Mouse (Mus musculus) embryonic facial prominence, embryonic 13.5 days (tissue): ENCODE results near the gene Ldah. TPM values are rescaled to one million over a fixed set of nuclear protein-coding genes. Genes with fewer than 3 reads are reported as not detected.

Experiments
- polyA plus RNA-seq: library from polyadenylated mRNA; unstranded; fragments of >200 nt; fragmentation: Nextera tagmentation; extraction: Ambion mirVana; gene quantifications from 2 replicates; pipeline ENCODE4 v1.2.1, GENCODE M21; 2015

Ldah gene
- polyA plus RNA-seq, 1 experiment from 2014 or later, result 65.0 TPM

Other genes with a start within 250 kb of the Ldah start
- gene Apob, start 230.5 kb upstream of the Ldah start, polyA plus RNA-seq, result 1.9 TPM in 1 of 2 replicates, not detected in the other
- gene Gdf7, start 93.8 kb downstream of the Ldah start, polyA plus RNA-seq, result 1.6 and 2.1 TPM in 2 replicates
- 19.0 and 19.2 TPM in 2 replicates for gene Hs1bp3, start 105.3 kb downstream of the Ldah start, polyA plus RNA-seq